In the genomic region with DNA sequence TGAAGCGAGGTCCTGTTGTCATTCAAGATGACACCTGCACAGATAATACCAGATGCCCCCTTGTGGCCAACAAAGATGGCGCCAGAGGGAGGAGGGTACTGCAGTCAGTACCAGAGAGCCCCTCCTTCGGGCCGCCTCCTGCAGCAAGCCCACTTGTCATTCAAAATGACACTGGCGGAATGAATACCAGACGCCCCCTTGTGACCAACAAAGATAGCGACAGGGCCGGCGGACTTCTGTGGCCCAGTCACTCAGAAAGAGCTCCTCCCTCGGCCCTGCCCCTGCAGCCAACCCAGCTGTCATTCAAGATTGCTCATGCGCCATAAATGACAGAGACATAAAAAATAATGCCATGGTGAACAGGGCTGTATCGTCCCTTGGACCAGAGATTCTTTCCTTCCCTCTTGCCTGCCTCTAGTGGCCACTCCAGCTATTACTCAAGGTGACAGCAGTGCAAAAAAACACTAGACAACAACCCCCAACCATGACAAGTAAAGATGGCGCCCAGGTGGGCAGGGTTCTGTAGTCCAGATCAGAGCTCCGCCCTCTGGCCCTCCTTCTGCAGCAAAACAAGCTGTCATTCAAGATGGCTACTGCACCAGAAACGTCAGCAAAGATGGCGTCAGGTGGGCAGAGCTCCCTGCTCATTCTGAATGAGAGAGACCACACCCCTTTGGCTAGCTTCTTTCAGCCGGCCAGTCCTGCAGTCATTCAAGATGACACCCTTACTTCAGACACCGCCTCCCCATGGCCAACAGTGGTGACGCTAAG, we compare ENCODE assay signal across 9 mouse cellular contexts. TPM values are rescaled to one million over a fixed set of nuclear protein-coding genes. Genes with fewer than 3 reads are reported as not detected.
DNase-seq lines count a peak whose midpoint lies in the region; ATAC-seq and TF ChIP-seq lines count a peak whose summit lies in the region.
"Had no signal": no experiment of that assay in that cellular context is flagged by ENCODE, and none has a peak within 500 bp of the region (broad histone marks: within the 10 kb centered on the region; RNA-seq: fewer than 3 reads in every experiment).

No protein-coding gene starts in this region.

- no peaks in the 10 kb centered on the region for H3K4me1 ChIP-seq in embryonic facial prominence, embryonic 13.5 days
- no peaks in the 10 kb centered on the region for H3K4me1 ChIP-seq in kidney, adult 2 months (ENCODE audit: control insufficient read depth, insufficient read depth, low read length)
- H3K4me1 ChIP-seq in limb, embryonic 10.5 days: no peaks in the 10 kb centered on the region
- 0 out of 2 replicates have a peak, but pooled peaks cover 3% of the 10 kb centered on the region for H3K4me1 ChIP-seq in midbrain, embryonic 15.5 days

- peaks cover 42% of the 10 kb centered on the region; the same call in 1 of the 2 replicates for H3K36me3 ChIP-seq in embryonic facial prominence, embryonic 13.5 days
- H3K36me3 ChIP-seq in kidney, adult 2 months (ENCODE audit: control insufficient read depth, insufficient read depth, low read length): no peaks in the 10 kb centered on the region
- peaks cover 77% of the 10 kb centered on the region for H3K36me3 ChIP-seq in limb, embryonic 10.5 days
- 0 out of 2 replicates have a peak, but pooled peaks cover 8% of the 10 kb centered on the region for H3K36me3 ChIP-seq in midbrain, embryonic 15.5 days (replicated peaks)

- no peaks in the 10 kb centered on the region for H3K27me3 ChIP-seq in embryonic facial prominence, embryonic 13.5 days
- H3K27me3 ChIP-seq in kidney, adult 2 months (replicated peaks; ENCODE audit: control insufficient read depth, insufficient read depth, low read length): no peaks in the 10 kb centered on the region
- H3K27me3 ChIP-seq in limb, embryonic 10.5 days (ENCODE audit: low read depth, poor library complexity, severe bottlenecking): no peaks in the 10 kb centered on the region
- H3K27me3 ChIP-seq in midbrain, embryonic 15.5 days (replicated peaks): no peaks in the 10 kb centered on the region
- H3K27me3 ChIP-seq: CH12.LX had no signal

- TF ChIP-seq POLR2A in kidney, adult 2 months (IDR thresholded peaks at IDR 0.05; ENCODE audit: low read depth, low read length): no peak

- WGBS in embryonic facial prominence, embryonic 13.5 days: 51% methylated on average over 19 of the region's 19 CpGs
- WGBS in kidney, adult 2 months: 50% methylated on average over 19 of the region's 19 CpGs
- WGBS in limb, embryonic 10.5 days: 56% methylated on average over 19 of the region's 19 CpGs
- 52% methylated on average over 19 of the region's 19 CpGs for WGBS in midbrain, embryonic 15.5 days

- peak overlapping the region; percentile 78 for H3K27ac ChIP-seq in embryonic facial prominence, embryonic 13.5 days
- H3K27ac ChIP-seq in kidney, adult 2 months (ENCODE audit: insufficient read depth, low read depth, low read length): peak overlapping the region; percentile 95
- peak overlapping the region; percentile 43; the same call in 1 of the 2 replicates for H3K27ac ChIP-seq in limb, embryonic 10.5 days
- peak overlapping the region; percentile 92 for H3K27ac ChIP-seq in midbrain, embryonic 15.5 days

- H3K9ac ChIP-seq in embryonic facial prominence, embryonic 13.5 days: no peak overlapping the region
- no peak overlapping the region for H3K9ac ChIP-seq in midbrain, embryonic 15.5 days

- peak overlapping the region; percentile 58 for H3K4me2 ChIP-seq in embryonic facial prominence, embryonic 13.5 days
- peak overlapping the region; percentile 40 for H3K4me2 ChIP-seq in midbrain, embryonic 15.5 days

- peak; percentile 49 for ATAC-seq in embryonic facial prominence, embryonic 13.5 days (ENCODE audit: insufficient number of reproducible peaks, insufficient read depth, low FRiP score, low TSS enrichment, low read depth)
- ATAC-seq in midbrain, embryonic 15.5 days (replicated peaks): peak; percentile 74

- DNase-seq in thymus, postnatal 25 days: peak; percentile 2
- DNase-seq in thymus, postnatal 10 days (ENCODE audit: low spot score in 2 of 2): no peak
- peak; percentile 82 to 89 for DNase-seq in heart, adult 18-20 months
- peak; percentile 86 for DNase-seq in kidney, adult 2 months
- no peak for DNase-seq in limb, embryonic 10.5 days (ENCODE audit: low spot score)
- DNase-seq in telencephalon, adult 2 months (ENCODE audit: low read depth, low spot score): peak; percentile 96

- TF ChIP-seq CTCF in kidney, adult 2 months (conservative IDR thresholded peaks at IDR 0.05; ENCODE audit: insufficient read depth, insufficient read length, low read depth, low read length): peak; percentile 43

- H3K4me3 ChIP-seq in embryonic facial prominence, embryonic 13.5 days: peak overlapping the region; percentile 62
- peak overlapping the region; percentile 55 for H3K4me3 ChIP-seq in kidney, adult 2 months (ENCODE audit: insufficient read depth, low read depth, low read length)
- peak overlapping the region; percentile 63 for H3K4me3 ChIP-seq in limb, embryonic 10.5 days
- peak overlapping the region; percentile 65 for H3K4me3 ChIP-seq in midbrain, embryonic 15.5 days

- peaks cover 44% of the 10 kb centered on the region for H3K9me3 ChIP-seq in embryonic facial prominence, embryonic 13.5 days
- peaks cover 36% of the 10 kb centered on the region for H3K9me3 ChIP-seq in limb, embryonic 10.5 days (replicated peaks)
- H3K9me3 ChIP-seq in midbrain, embryonic 15.5 days: peaks cover 20% of the 10 kb centered on the region; the same call in 1 of the 2 replicates

RNA-seq across cellular contexts. Expression of a gene that starts 2.7 kb away (rescaled TPM):
- 159 and 180 TPM in 2 replicates for polyA plus RNA-seq in embryonic facial prominence, embryonic 13.5 days (2015; fragmentation: Nextera tagmentation; extraction: Ambion mirVana)
- 1 to 10 TPM; 3.3 to 6.2 TPM for total RNA-seq in heart, adult 18-20 months (2021)
- polyA plus RNA-seq in kidney, adult 2 months (2012; rRNA removed): 5.6 and 5.7 TPM in 2 replicates
- polyA plus RNA-seq in limb, embryonic 10.5 days (2016; fragmentation: Nextera tagmentation; extraction: Ambion mirVana): 378 and 427 TPM in 2 replicates
- polyA plus RNA-seq in midbrain, embryonic 15.5 days (2015; fragmentation: Nextera tagmentation; extraction: Ambion mirVana): 95.1 and 98.5 TPM in 2 replicates
- total RNA-seq: CH12.LX had no signal

RNA-seq across cellular contexts. Expression of a gene that starts 2.8 kb away (rescaled TPM):
- polyA plus RNA-seq in embryonic facial prominence, embryonic 13.5 days (2015; fragmentation: Nextera tagmentation; extraction: Ambion mirVana): 9.6 and 11.3 TPM in 2 replicates
- not detected for total RNA-seq in heart, adult 18-20 months (2021)
- polyA plus RNA-seq in kidney, adult 2 months (2012; rRNA removed): 0.10 and 0.17 TPM in 2 replicates
- 25.1 and 25.4 TPM in 2 replicates for polyA plus RNA-seq in limb, embryonic 10.5 days (2016; fragmentation: Nextera tagmentation; extraction: Ambion mirVana)
- polyA plus RNA-seq in midbrain, embryonic 15.5 days (2015; fragmentation: Nextera tagmentation; extraction: Ambion mirVana): 36.2 and 42.4 TPM in 2 replicates
- total RNA-seq: CH12.LX had no signal

RNA-seq across cellular contexts. Expression of a gene that starts 31.3 kb away (rescaled TPM):
- 3.2 and 4.5 TPM in 2 replicates for polyA plus RNA-seq in embryonic facial prominence, embryonic 13.5 days (2015; fragmentation: Nextera tagmentation; extraction: Ambion mirVana)
- 1 to 10 TPM; 3.4 to 4.8 TPM for total RNA-seq in heart, adult 18-20 months (2021)
- polyA plus RNA-seq in kidney, adult 2 months (2012; rRNA removed): 0.53 and 1.2 TPM in 2 replicates
- polyA plus RNA-seq in limb, embryonic 10.5 days (2016; fragmentation: Nextera tagmentation; extraction: Ambion mirVana): 2.7 and 3.8 TPM in 2 replicates
- 6.7 and 7.8 TPM in 2 replicates for polyA plus RNA-seq in midbrain, embryonic 15.5 days (2015; fragmentation: Nextera tagmentation; extraction: Ambion mirVana)
- total RNA-seq: CH12.LX had no signal

Comparison
In these comparisons a context has a peak if more than half of its experiments do, and no peak if none do; other contexts are left out.
1. DNase-seq: peak in thymus, postnatal 25 days (single experiment), heart, adult 18-20 months (2 of 2), kidney, adult 2 months (single experiment) and telencephalon, adult 2 months (single experiment); none in thymus, postnatal 10 days (0 of 2) and limb, embryonic 10.5 days (single experiment).
2. H3K27ac ChIP-seq: peak in every context shown above with its lines; median percentile 95 in kidney, adult 2 months; 92 in midbrain, embryonic 15.5 days; 78 in embryonic facial prominence, embryonic 13.5 days; 43 in limb, embryonic 10.5 days.
3. RNA of a gene that starts 2.7 kb away (polyA plus RNA-seq): 378 to 427 TPM in limb, embryonic 10.5 days, 159 to 180 TPM in embryonic facial prominence, embryonic 13.5 days and 95.1 to 98.5 TPM in midbrain, embryonic 15.5 days; 5.6 to 5.7 TPM in kidney, adult 2 months; every median in the first group is over 10 times any median in the second.
4. Peak in every context shown above with its lines, with median percentiles within 50 percentile points of each other: H3K4me3 ChIP-seq.